Mouse (Mus musculus) intestine, embryonic 15.5 days (tissue): ENCODE measurements around the gene Themis. TPM values are rescaled to one million over a fixed set of nuclear protein-coding genes. Genes with fewer than 3 reads are reported as not detected.
A peak's percentile ranks its signal among the peaks of the same experiment; 100 is the strongest.

ENCODE experiments used
- ATAC-seq: fragments of 200-750 bp; cut with Nextera tagmentation; 2 replicates; pipeline ENCODE4 v1.8.0; 2017; ENCODE audit warnings: moderate TSS enrichment, moderate library complexity
- H3K27ac ChIP-seq: fragments of 300-500 bp; sonication (generic); 2 replicates; pipeline ENCODE4 v1.5.1; 2015; ENCODE audit warnings: mild to moderate bottlenecking, inconsistent platforms
- H3K27me3 ChIP-seq: fragments of 300-500 bp; sonication (generic); replicated peaks from 2 replicates; pipeline ENCODE4 v1.6.1; 2015; ENCODE audit warnings: inconsistent platforms
- H3K36me3 ChIP-seq: fragments of 300-500 bp; sonication (generic); 2 replicates; pipeline ENCODE4 v1.6.1; 2015; ENCODE audit warnings: inconsistent platforms
- H3K4me1 ChIP-seq: fragments of 300-500 bp; sonication (generic); replicated peaks from 2 replicates; pipeline ENCODE4 v1.6.1; 2015; ENCODE audit warnings: inconsistent platforms
- H3K4me2 ChIP-seq: fragments of 300-500 bp; sonication (generic); replicated peaks from 2 replicates; pipeline ENCODE4 v1.6.1; 2015; ENCODE audit warnings: mild to moderate bottlenecking, inconsistent platforms
- H3K4me3 ChIP-seq: fragments of 300-500 bp; sonication (generic); replicated peaks from 2 replicates; pipeline ENCODE4 v1.5.1; 2015; ENCODE audit warnings: inconsistent platforms
- H3K9ac ChIP-seq: fragments of 300-500 bp; sonication (generic); 2 replicates; pipeline ENCODE4 v1.6.1; 2015; ENCODE audit warnings: inconsistent platforms
- H3K9me3 ChIP-seq: fragments of 300-500 bp; sonication (generic); 2 replicates; pipeline ENCODE4 v1.6.1; 2016; ENCODE audit warnings: inconsistent platforms
- WGBS: fragments of 180-500 bp; shearing (Covaris S2); methylation state at CpG from one replicate; pipeline ENCODE4 v1.1.7; 2015; 5-methylcytosine and 5-hydroxymethylcytosine counted together
- polyA plus RNA-seq: library from polyadenylated mRNA; unstranded; fragments of >200 nt; fragmentation: Nextera tagmentation; extraction: Ambion mirVana; gene quantifications from 2 replicates; pipeline ENCODE4 v1.2.1, GENCODE M21; 2015

The Themis gene
- polyA plus RNA-seq, 1 experiment from 2014 or later = 0.08 TPM

GRCm38 (mm10) chr10:28696032-28696431, 27.9 kb downstream of the Themis start:
- H3K9me3 ChIP-seq = no peaks in the 10 kb centered on the region
- no peaks in the 10 kb centered on the region for H3K36me3 ChIP-seq
- no peaks in the 10 kb centered on the region for H3K4me1 ChIP-seq
- H3K4me2 ChIP-seq = no peak overlapping the region
- no peak overlapping the region for H3K9ac ChIP-seq
- ATAC-seq = no peak
- no peaks in the 10 kb centered on the region for H3K27me3 ChIP-seq
- no peak overlapping the region for H3K27ac ChIP-seq
- no peak overlapping the region for H3K4me3 ChIP-seq
- 88% methylated on average over 1 of the region's 1 CpGs for WGBS

- ATAC-seq = no peak
- H3K4me1 ChIP-seq = no peaks in the 10 kb centered on the region
- H3K4me3 ChIP-seq = no peak overlapping the region
- H3K9ac ChIP-seq = no peak overlapping the region
- no peak overlapping the region for H3K27ac ChIP-seq
- no peaks in the 10 kb centered on the region for H3K9me3 ChIP-seq
- no peaks in the 10 kb centered on the region for H3K27me3 ChIP-seq
- H3K4me2 ChIP-seq = no peak overlapping the region
- no peaks in the 10 kb centered on the region for H3K36me3 ChIP-seq
Measured at GRCm38 (mm10) chr10:28698175-28698574, 30.0 kb downstream of the Themis start.

GRCm38 (mm10) chr10:28721828-28722227, 53.7 kb downstream of the Themis start:
- Histone ChIP-seq H3K4me3 (no peak overlapping the region), H3K4me2 (no peak overlapping the region), H3K27ac (no peak overlapping the region), H3K4me1 (no peaks in the 10 kb centered on the region), H3K27me3 (no peaks in the 10 kb centered on the region), H3K36me3 (no peaks in the 10 kb centered on the region), H3K9me3 (no peaks in the 10 kb centered on the region), H3K9ac (no peak overlapping the region)
- no peak for ATAC-seq
- WGBS = 70% methylated on average over 3 of the region's 3 CpGs

GRCm38 (mm10) chr10:28723266-28723665, 55.1 kb downstream of the Themis start:
- WGBS = 87% methylated on average over 7 of the region's 7 CpGs
- Histone ChIP-seq H3K36me3 (no peaks in the 10 kb centered on the region), H3K9me3 (no peaks in the 10 kb centered on the region), H3K4me3 (no peak overlapping the region), H3K27me3 (no peaks in the 10 kb centered on the region), H3K27ac (no peak overlapping the region), H3K9ac (no peak overlapping the region), H3K4me1 (no peaks in the 10 kb centered on the region), H3K4me2 (no peak overlapping the region)
- ATAC-seq = no peak

GRCm38 (mm10) chr10:28730122-28730521, 62.0 kb downstream of the Themis start:
- Histone ChIP-seq H3K4me3 (no peak overlapping the region), H3K9me3 (no peaks in the 10 kb centered on the region), H3K4me1 (no peaks in the 10 kb centered on the region), H3K9ac (no peak overlapping the region), H3K27me3 (no peaks in the 10 kb centered on the region), H3K4me2 (no peak overlapping the region), H3K36me3 (no peaks in the 10 kb centered on the region), H3K27ac (no peak overlapping the region)
- 6% methylated on average over 2 of the region's 2 CpGs for WGBS
- ATAC-seq = peak; percentile 47; the same call in 1 of the 2 replicates

- Histone ChIP-seq H3K27me3 (no peaks in the 10 kb centered on the region), H3K36me3 (no peaks in the 10 kb centered on the region), H3K27ac (no peak overlapping the region), H3K9me3 (no peaks in the 10 kb centered on the region), H3K4me2 (no peak overlapping the region), H3K4me3 (no peak overlapping the region), H3K9ac (no peak overlapping the region), H3K4me1 (no peaks in the 10 kb centered on the region)
- ATAC-seq = no peak
- 73% methylated on average over 1 of the region's 1 CpGs for WGBS
Measured at GRCm38 (mm10) chr10:28737953-28738352, 69.8 kb downstream of the Themis start.

GRCm38 (mm10) chr10:28746426-28746825, 78.3 kb downstream of the Themis start:
- Histone ChIP-seq H3K9ac (no peak overlapping the region), H3K4me2 (no peak overlapping the region), H3K36me3 (no peaks in the 10 kb centered on the region), H3K4me1 (no peaks in the 10 kb centered on the region), H3K27me3 (no peaks in the 10 kb centered on the region), H3K27ac (no peak overlapping the region), H3K4me3 (no peak overlapping the region), H3K9me3 (no peaks in the 10 kb centered on the region)
- no peak for ATAC-seq

- Histone ChIP-seq H3K4me3 (no peak overlapping the region), H3K4me1 (no peaks in the 10 kb centered on the region), H3K9ac (no peak overlapping the region), H3K27ac (no peak overlapping the region), H3K27me3 (no peaks in the 10 kb centered on the region), H3K36me3 (no peaks in the 10 kb centered on the region), H3K4me2 (no peak overlapping the region), H3K9me3 (no peaks in the 10 kb centered on the region)
- ATAC-seq = no peak
- WGBS = 68% methylated on average over 2 of the region's 2 CpGs
Measured at GRCm38 (mm10) chr10:28753321-28753720, 85.2 kb downstream of the Themis start.

- H3K4me1 ChIP-seq = no peaks in the 10 kb centered on the region
Measured at GRCm38 (mm10) chr10:28754927-28755326, 86.8 kb downstream of the Themis start.

GRCm38 (mm10) chr10:28776777-28777402, 108.7 kb downstream of the Themis start:
- no peak for ATAC-seq

More at GRCm38 (mm10) chr10:28754927-28755326, 86.8 kb downstream of the Themis start:
- no peak overlapping the region for H3K4me2 ChIP-seq
- H3K27me3 ChIP-seq = no peaks in the 10 kb centered on the region
- H3K9me3 ChIP-seq = no peaks in the 10 kb centered on the region
- ATAC-seq = no peak
- H3K27ac ChIP-seq = no peak overlapping the region
- no peak overlapping the region for H3K4me3 ChIP-seq
- H3K9ac ChIP-seq = no peak overlapping the region
- H3K36me3 ChIP-seq = no peaks in the 10 kb centered on the region

GRCm38 (mm10) chr10:28799469-28799868, 131.3 kb downstream of the Themis start:
- Histone ChIP-seq H3K4me2 (no peak overlapping the region), H3K4me1 (no peaks in the 10 kb centered on the region), H3K27ac (no peak overlapping the region), H3K9ac (no peak overlapping the region), H3K9me3 (no peaks in the 10 kb centered on the region), H3K27me3 (no peaks in the 10 kb centered on the region), H3K4me3 (no peak overlapping the region), H3K36me3 (no peaks in the 10 kb centered on the region)
- ATAC-seq = no peak
- 45% methylated on average over 4 of the region's 4 CpGs for WGBS

More at GRCm38 (mm10) chr10:28776777-28777402, 108.7 kb downstream of the Themis start:
- WGBS = 75% methylated on average over 5 of the region's 5 CpGs
- Histone ChIP-seq H3K36me3 (no peaks in the 10 kb centered on the region), H3K4me2 (no peak overlapping the region), H3K4me1 (no peaks in the 10 kb centered on the region), H3K4me3 (no peak overlapping the region), H3K27me3 (no peaks in the 10 kb centered on the region), H3K9me3 (no peaks in the 10 kb centered on the region), H3K9ac (no peak overlapping the region), H3K27ac (no peak overlapping the region)

GRCm38 (mm10) chr10:28805160-28805559, 137.0 kb downstream of the Themis start:
- WGBS = 64% methylated on average over 3 of the region's 3 CpGs

GRCm38 (mm10) chr10:28811928-28812570, 143.9 kb downstream of the Themis start:
- 91% methylated on average over 5 of the region's 5 CpGs for WGBS
- no peaks in the 10 kb centered on the region for H3K9me3 ChIP-seq
- no peaks in the 10 kb centered on the region for H3K4me1 ChIP-seq
- H3K4me2 ChIP-seq = no peak overlapping the region
- no peaks in the 10 kb centered on the region for H3K36me3 ChIP-seq
- no peak overlapping the region for H3K27ac ChIP-seq
- H3K4me3 ChIP-seq = no peak overlapping the region
- ATAC-seq = no peak
- H3K27me3 ChIP-seq = no peaks in the 10 kb centered on the region
- no peak overlapping the region for H3K9ac ChIP-seq

More at GRCm38 (mm10) chr10:28805160-28805559, 137.0 kb downstream of the Themis start:
- H3K27ac ChIP-seq = no peak overlapping the region
- H3K4me1 ChIP-seq = no peaks in the 10 kb centered on the region
- H3K4me2 ChIP-seq = no peak overlapping the region
- no peaks in the 10 kb centered on the region for H3K36me3 ChIP-seq
- no peaks in the 10 kb centered on the region for H3K9me3 ChIP-seq
- no peak for ATAC-seq
- no peaks in the 10 kb centered on the region for H3K27me3 ChIP-seq
- H3K9ac ChIP-seq = no peak overlapping the region
- H3K4me3 ChIP-seq = no peak overlapping the region
